Mouse (Mus musculus): ENCODE results near the gene Card11. TPM values are rescaled to one million over a fixed set of nuclear protein-coding genes. Genes with fewer than 3 reads are reported as not detected.

The Card11 gene
- polyA plus RNA-seq (2015; fragmentation: Nextera tagmentation; extraction: Ambion mirVana) = 0.06 and 0.08 TPM in 2 replicates

DNA sequence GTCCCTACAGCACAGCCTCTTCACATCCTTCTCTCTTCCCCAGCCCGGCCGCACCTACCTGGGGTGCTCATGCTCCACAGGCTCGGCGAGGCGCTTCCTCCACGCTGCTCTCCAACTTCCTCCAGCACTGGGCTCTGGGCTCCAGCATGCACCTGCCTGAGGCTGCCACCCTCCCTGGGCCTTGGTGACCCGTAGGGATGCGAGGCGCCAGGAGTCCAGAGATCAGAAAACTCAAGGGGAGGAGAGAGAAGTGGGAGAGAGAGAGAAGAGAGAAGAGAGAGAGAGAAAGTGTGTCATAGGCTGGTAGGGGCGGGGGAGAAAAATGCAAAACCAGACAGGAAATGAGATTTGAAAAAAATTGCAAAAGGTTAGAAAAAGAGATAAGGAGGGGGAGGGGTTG, at the start of gene Card11:
Card11 (minus strand) TSS at position 234 of the 400 bp plus-strand sequence.
- no peaks in the 10 kb centered on the region for H3K9me3 ChIP-seq
- 74% methylated on average over 10 of the region's 10 CpGs for whole genome bisulfite sequencing
- H3K27me3 ChIP-seq = no peaks in the 10 kb centered on the region
- no peak for ATAC-seq (replicated peaks)
- H3K4me1 ChIP-seq = no peaks in the 10 kb centered on the region
- H3K9ac ChIP-seq (replicated peaks) = no peak within 1 kb of the TSS
- no peak within 1 kb of the TSS for H3K27ac ChIP-seq (replicated peaks)
- no peak within 1 kb of the TSS for H3K4me2 ChIP-seq (replicated peaks)
- no peaks in the 10 kb centered on the region for H3K36me3 ChIP-seq
- no peak within 1 kb of the TSS for H3K4me3 ChIP-seq

DNA sequence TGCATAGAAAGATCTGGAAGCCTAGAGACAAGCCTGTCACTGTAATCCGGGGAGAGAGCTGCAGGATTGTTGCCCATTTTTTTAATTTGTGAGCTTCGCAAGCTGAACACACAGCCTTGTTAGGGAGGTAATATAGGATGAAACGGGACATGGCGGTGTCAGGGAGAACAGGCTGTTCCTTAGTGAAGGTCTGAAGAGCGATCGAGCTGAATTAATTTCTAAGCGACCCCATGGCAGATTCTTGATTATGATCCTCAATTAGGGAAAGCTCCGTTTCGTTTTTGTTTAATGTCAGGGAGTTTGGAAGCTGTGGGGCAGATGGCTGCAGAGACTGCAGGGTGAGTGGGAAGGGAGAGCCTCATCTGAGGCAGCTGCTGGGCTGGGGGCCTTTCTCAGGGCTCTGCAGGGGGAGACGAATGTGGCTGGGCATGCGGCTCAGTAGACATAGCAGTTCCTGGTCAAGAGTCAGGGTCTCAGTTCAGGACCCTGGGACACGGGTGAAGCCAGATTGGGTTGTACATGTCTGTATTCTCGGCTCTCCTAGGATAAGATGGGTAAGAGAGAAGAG, 47.4 kb upstream of the Card11 start:
- Histone ChIP-seq H3K36me3 (no peaks in the 10 kb centered on the region), H3K9ac (replicated peaks) (no peak overlapping the region), H3K9me3 (peaks cover 7% of the 10 kb centered on the region; the same call in 1 of the 2 replicates), H3K27me3 (no peaks in the 10 kb centered on the region), H3K4me1 (peaks cover 10% of the 10 kb centered on the region), H3K4me2 (replicated peaks) (peak overlapping the region; percentile 18; the same call in 1 of the 2 replicates), H3K4me3 (no peak overlapping the region), H3K27ac (replicated peaks) (0 out of 2 replicates have a peak overlapping the region, but pooled peaks have one; percentile 6)
- WGBS = 32% methylated on average over 13 of the region's 13 CpGs
- peak; percentile 51; the same call in 1 of the 2 replicates for ATAC-seq (replicated peaks)

- no peaks in the 10 kb centered on the region for H3K27me3 ChIP-seq
- no peak overlapping the region for H3K9ac ChIP-seq (replicated peaks)
- H3K4me2 ChIP-seq (replicated peaks) = no peak overlapping the region
- H3K36me3 ChIP-seq = no peaks in the 10 kb centered on the region
- 74% methylated on average over 9 of the region's 9 CpGs for WGBS
- H3K4me1 ChIP-seq = peaks cover 10% of the 10 kb centered on the region
- ATAC-seq (replicated peaks) = no peak
- no peaks in the 10 kb centered on the region for H3K9me3 ChIP-seq
- H3K4me3 ChIP-seq = no peak overlapping the region
- H3K27ac ChIP-seq (replicated peaks) = no peak overlapping the region
These were observed 44.6 kb upstream of the Card11 start for GRCm38 (mm10) chr5:141044976-141045375.

GRCm38 (mm10) chr5:141043654-141044447, 43.5 kb upstream of the Card11 start:
- 72% methylated on average over 19 of the region's 19 CpGs for WGBS
- Histone ChIP-seq H3K36me3 (no peaks in the 10 kb centered on the region), H3K27me3 (no peaks in the 10 kb centered on the region), H3K27ac (replicated peaks) (no peak overlapping the region), H3K4me2 (replicated peaks) (no peak overlapping the region), H3K4me1 (peaks cover 10% of the 10 kb centered on the region), H3K9me3 (no peaks in the 10 kb centered on the region), H3K4me3 (no peak overlapping the region), H3K9ac (replicated peaks) (no peak overlapping the region)
- no peak for ATAC-seq (replicated peaks)

- Histone ChIP-seq H3K4me2 (replicated peaks) (no peak overlapping the region), H3K9me3 (no peaks in the 10 kb centered on the region), H3K27me3 (no peaks in the 10 kb centered on the region), H3K4me3 (no peak overlapping the region), H3K4me1 (peaks cover 3% of the 10 kb centered on the region), H3K9ac (replicated peaks) (no peak overlapping the region), H3K27ac (replicated peaks) (no peak overlapping the region), H3K36me3 (no peaks in the 10 kb centered on the region)
- WGBS = 87% methylated on average over 4 of the region's 4 CpGs
- no peak for ATAC-seq (replicated peaks)
These were observed 42.0 kb upstream of the Card11 start for GRCm38 (mm10) chr5:141042406-141042805.

DNA sequence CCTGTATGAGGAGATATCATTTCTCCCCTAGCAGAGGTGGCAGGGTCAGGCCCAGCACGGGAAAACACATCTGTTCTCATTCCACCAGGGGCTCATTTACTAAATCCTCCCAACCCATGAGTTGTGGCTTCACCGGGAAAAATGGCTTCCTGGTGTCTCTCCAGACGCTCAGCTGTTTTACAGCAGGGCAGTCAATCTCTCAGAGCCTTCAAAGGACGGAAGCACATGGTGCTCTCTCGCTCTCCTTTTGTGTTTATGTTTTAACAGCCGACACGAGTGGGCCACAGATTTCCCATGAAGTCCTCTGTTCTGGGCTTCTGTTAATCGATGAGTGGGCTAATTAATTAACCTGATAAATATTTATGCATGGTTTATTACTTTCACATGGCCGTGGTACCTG, 40.5 kb upstream of the Card11 start:
- ATAC-seq (replicated peaks) = no peak
- Histone ChIP-seq H3K27me3 (no peaks in the 10 kb centered on the region), H3K4me2 (replicated peaks) (no peak overlapping the region), H3K36me3 (no peaks in the 10 kb centered on the region), H3K27ac (replicated peaks) (no peak overlapping the region), H3K9ac (replicated peaks) (no peak overlapping the region), H3K4me1 (peaks cover 3% of the 10 kb centered on the region), H3K4me3 (no peak overlapping the region), H3K9me3 (no peaks in the 10 kb centered on the region)
- WGBS = 41% methylated on average over 9 of the region's 9 CpGs

- WGBS = 42% methylated on average over 1 of the region's 1 CpGs
- no peaks in the 10 kb centered on the region for H3K9me3 ChIP-seq
- H3K27ac ChIP-seq (replicated peaks) = no peak overlapping the region
- no peaks in the 10 kb centered on the region for H3K36me3 ChIP-seq
- H3K4me1 ChIP-seq = peaks cover 13% of the 10 kb centered on the region
- H3K4me3 ChIP-seq = no peak overlapping the region
- no peaks in the 10 kb centered on the region for H3K27me3 ChIP-seq
- ATAC-seq (replicated peaks) = no peak
- no peak overlapping the region for H3K4me2 ChIP-seq (replicated peaks)
- H3K9ac ChIP-seq (replicated peaks) = no peak overlapping the region
These were observed 38.0 kb upstream of the Card11 start for GRCm38 (mm10) chr5:141038342-141038741.

DNA sequence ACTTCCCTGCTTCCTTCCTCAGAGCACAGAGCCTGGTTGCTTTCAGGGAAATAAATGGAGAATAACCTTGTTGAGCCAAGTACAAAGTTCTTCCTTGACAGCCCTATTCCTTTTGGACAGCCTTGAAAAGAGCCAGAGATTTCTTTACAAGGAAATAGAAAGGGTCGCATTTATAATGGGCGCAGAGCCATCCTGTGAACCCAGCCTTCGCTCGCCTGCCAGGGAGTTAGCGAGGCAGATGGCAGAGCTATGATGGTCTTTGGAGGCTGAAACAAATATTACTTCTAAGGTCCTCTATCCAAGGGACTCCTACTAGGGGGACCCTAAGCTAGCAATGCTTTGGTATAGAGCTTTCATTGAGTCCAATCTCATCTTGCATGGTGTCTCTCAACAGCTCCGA, 35.0 kb upstream of the Card11 start:
- Histone ChIP-seq H3K36me3 (no peaks in the 10 kb centered on the region), H3K4me3 (no peak overlapping the region), H3K4me1 (peaks cover 13% of the 10 kb centered on the region), H3K9me3 (no peaks in the 10 kb centered on the region), H3K27ac (replicated peaks) (no peak overlapping the region), H3K27me3 (no peaks in the 10 kb centered on the region), H3K4me2 (replicated peaks) (no peak overlapping the region), H3K9ac (replicated peaks) (no peak overlapping the region)
- WGBS = 43% methylated on average over 6 of the region's 6 CpGs
- 0 out of 2 replicates have a peak, but pooled peaks have one; percentile 26 for ATAC-seq (replicated peaks)

GRCm38 (mm10) chr5:141034301-141034700, 33.9 kb upstream of the Card11 start:
- H3K9me3 ChIP-seq = no peaks in the 10 kb centered on the region
- no peak overlapping the region for H3K4me3 ChIP-seq
- H3K27me3 ChIP-seq = no peaks in the 10 kb centered on the region
- no peak overlapping the region for H3K27ac ChIP-seq (replicated peaks)
- H3K36me3 ChIP-seq = no peaks in the 10 kb centered on the region
- no peak overlapping the region for H3K4me2 ChIP-seq (replicated peaks)
- H3K9ac ChIP-seq (replicated peaks) = no peak overlapping the region
- WGBS = 69% methylated on average over 3 of the region's 3 CpGs
- H3K4me1 ChIP-seq = peaks cover 13% of the 10 kb centered on the region
- ATAC-seq (replicated peaks) = no peak

DNA sequence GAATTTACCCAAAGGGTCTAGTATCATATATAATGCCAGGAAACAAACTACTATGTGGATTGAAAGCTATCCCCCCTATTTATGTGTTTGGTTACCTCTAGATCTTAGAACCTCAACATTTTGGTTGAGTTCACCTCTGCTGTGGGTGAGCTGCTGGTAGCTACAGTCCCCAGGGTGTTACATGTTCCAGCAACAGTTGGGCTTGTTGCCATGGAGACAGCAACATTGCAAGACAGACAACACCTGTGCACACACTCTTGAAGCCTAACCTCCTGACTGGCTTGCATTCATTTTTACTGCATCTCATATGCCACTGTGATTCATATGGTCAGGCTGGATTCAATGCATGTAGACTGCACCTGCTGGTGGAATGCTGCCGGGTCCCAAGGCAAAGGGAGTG, 32.6 kb upstream of the Card11 start:
- H3K4me3 ChIP-seq = no peak overlapping the region
- H3K36me3 ChIP-seq = no peaks in the 10 kb centered on the region
- 95% methylated on average over 1 of the region's 1 CpGs for WGBS
- H3K27ac ChIP-seq (replicated peaks) = no peak overlapping the region
- no peak overlapping the region for H3K9ac ChIP-seq (replicated peaks)
- no peaks in the 10 kb centered on the region for H3K9me3 ChIP-seq
- no peaks in the 10 kb centered on the region for H3K27me3 ChIP-seq
- no peak for ATAC-seq (replicated peaks)
- H3K4me2 ChIP-seq (replicated peaks) = no peak overlapping the region
- H3K4me1 ChIP-seq = peaks cover 13% of the 10 kb centered on the region

GRCm38 (mm10) chr5:141029364-141029763, 29.0 kb upstream of the Card11 start:
- Histone ChIP-seq H3K27me3 (no peaks in the 10 kb centered on the region), H3K4me3 (no peak overlapping the region), H3K9me3 (no peaks in the 10 kb centered on the region), H3K27ac (replicated peaks) (no peak overlapping the region), H3K4me2 (replicated peaks) (no peak overlapping the region), H3K9ac (replicated peaks) (no peak overlapping the region), H3K36me3 (no peaks in the 10 kb centered on the region), H3K4me1 (no peaks in the 10 kb centered on the region)
- ATAC-seq (replicated peaks) = no peak
- 92% methylated on average over 2 of the region's 2 CpGs for WGBS

DNA sequence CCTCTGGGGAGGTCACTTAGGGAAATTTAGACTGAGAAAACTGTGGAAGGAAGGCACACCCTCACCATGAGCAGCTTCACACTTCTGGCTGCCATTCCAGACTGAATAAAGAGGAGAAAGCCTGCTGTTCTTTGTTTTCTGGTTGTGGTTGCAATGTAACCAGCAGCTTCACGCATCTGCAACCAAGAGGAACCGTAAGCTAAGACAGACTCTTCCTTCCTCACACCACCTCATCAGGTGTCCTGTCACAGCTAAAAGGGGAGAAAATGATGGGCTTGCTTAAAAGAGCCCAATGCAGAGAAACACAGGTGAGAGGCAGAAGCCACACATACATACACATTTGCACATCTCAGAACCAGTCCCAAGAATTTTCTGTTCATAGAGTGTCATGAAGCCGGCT, 25.3 kb upstream of the Card11 start:
- Histone ChIP-seq H3K9me3 (0 out of 2 replicates have a peak, but pooled peaks cover 6% of the 10 kb centered on the region), H3K4me3 (no peak overlapping the region), H3K4me2 (replicated peaks) (no peak overlapping the region), H3K4me1 (no peaks in the 10 kb centered on the region), H3K27ac (replicated peaks) (no peak overlapping the region), H3K27me3 (no peaks in the 10 kb centered on the region), H3K9ac (replicated peaks) (no peak overlapping the region), H3K36me3 (no peaks in the 10 kb centered on the region)
- WGBS = 97% methylated on average over 3 of the region's 3 CpGs
- ATAC-seq (replicated peaks) = no peak
